26 mouse cellular contexts compared by ENCODE assay signal in genomic region chr5:40294868-40295693, GRCm38 (mm10).
DNase-seq lines count a peak whose midpoint lies in the region; ATAC-seq and TF ChIP-seq lines count a peak whose summit lies in the region.
"Had no signal": no experiment of that assay in that cellular context is flagged by ENCODE, and none has a peak within 500 bp of the region (broad histone marks: within the 10 kb centered on the region; RNA-seq: fewer than 3 reads in every experiment).

No protein-coding gene starts in this region.

- no peaks in the 10 kb centered on the region for H3K36me3 ChIP-seq in midbrain, embryonic 12.5 days
- no peaks in the 10 kb centered on the region for H3K36me3 ChIP-seq in midbrain, embryonic 13.5 days
- no peaks in the 10 kb centered on the region for H3K36me3 ChIP-seq in forebrain, embryonic 13.5 days (ENCODE audit: poor library complexity, severe bottlenecking)
- H3K36me3 ChIP-seq in liver, postnatal 0 days (replicated peaks; ENCODE audit: insufficient read depth, low read length): no peaks in the 10 kb centered on the region
- H3K36me3 ChIP-seq: embryonic facial prominence, embryonic 12.5 days; intestine, embryonic 15.5 days; limb, embryonic 13.5 days had no signal

- no peaks in the 10 kb centered on the region for H3K27me3 ChIP-seq in midbrain, embryonic 12.5 days
- H3K27me3 ChIP-seq in midbrain, embryonic 13.5 days: no peaks in the 10 kb centered on the region
- H3K27me3 ChIP-seq in forebrain, embryonic 13.5 days: no peaks in the 10 kb centered on the region
- no peaks in the 10 kb centered on the region for H3K27me3 ChIP-seq in liver, postnatal 0 days (ENCODE audit: insufficient read depth, low read length)
- H3K27me3 ChIP-seq: CH12.LX; embryonic facial prominence, embryonic 12.5 days; intestine, embryonic 15.5 days; limb, embryonic 13.5 days; megakaryocyte, embryonic 14.5 days had no signal

- H3K4me2 ChIP-seq in midbrain, embryonic 12.5 days (replicated peaks): no peak overlapping the region
- H3K4me2 ChIP-seq in midbrain, embryonic 13.5 days (replicated peaks): no peak overlapping the region
- no peak overlapping the region for H3K4me2 ChIP-seq in forebrain, embryonic 13.5 days
- no peak overlapping the region for H3K4me2 ChIP-seq in liver, postnatal 0 days (ENCODE audit: low read depth, low read length)
- H3K4me2 ChIP-seq: embryonic facial prominence, embryonic 12.5 days; intestine, embryonic 15.5 days; limb, embryonic 13.5 days; liver, embryonic 11.5 days had no signal

- peak; percentile 54; the same call in 1 of the 2 replicates for ATAC-seq in midbrain, embryonic 12.5 days (ENCODE audit: low FRiP score, low read depth)
- no peak for ATAC-seq in midbrain, embryonic 13.5 days
- ATAC-seq in forebrain, embryonic 13.5 days: peak; percentile 87
- no peak for ATAC-seq in liver, postnatal 0 days
- ATAC-seq: activated CD4-positive, CD25-positive, alpha-beta regulatory T cell, adult 4 months; hindbrain, embryonic 16.5 days; intestine, embryonic 15.5 days; lung, postnatal 0 days had no signal

- no peak overlapping the region for H3K27ac ChIP-seq in midbrain, embryonic 12.5 days (replicated peaks)
- no peak overlapping the region for H3K27ac ChIP-seq in midbrain, embryonic 13.5 days
- no peak overlapping the region for H3K27ac ChIP-seq in forebrain, embryonic 13.5 days
- no peak overlapping the region for H3K27ac ChIP-seq in liver, postnatal 0 days (ENCODE audit: low read depth)
- H3K27ac ChIP-seq: embryonic facial prominence, embryonic 12.5 days; intestine, embryonic 15.5 days; limb, embryonic 13.5 days had no signal

- H3K9ac ChIP-seq in midbrain, embryonic 12.5 days (replicated peaks): no peak overlapping the region
- no peak overlapping the region for H3K9ac ChIP-seq in midbrain, embryonic 13.5 days (replicated peaks)
- no peak overlapping the region for H3K9ac ChIP-seq in forebrain, embryonic 13.5 days
- no peak overlapping the region for H3K9ac ChIP-seq in liver, postnatal 0 days (replicated peaks)
- H3K9ac ChIP-seq: embryonic facial prominence, embryonic 12.5 days; intestine, embryonic 15.5 days; limb, embryonic 13.5 days had no signal

- DNase-seq in forelimb bud, embryonic 11.5 days (ENCODE audit: low read depth, low spot score): peak; percentile 13
- no peak for DNase-seq in liver, postnatal 0 days
- DNase-seq in adrenal gland, adult 8-10 months: no peak
- DNase-seq: adrenal gland, adult 2 months; cerebellum, adult 11 months; cerebellum, adult 9-11 months; gastrocnemius, postnatal 14 days; heart, postnatal 14 days; kidney, adult 2 months; kidney, postnatal 4 days; lung, adult 18-20 months; lung, postnatal 4 days; midbrain, embryonic 14.5 days; thymus, postnatal 4 days had no signal

- H3K9me3 ChIP-seq in midbrain, embryonic 12.5 days: no peaks in the 10 kb centered on the region
- H3K9me3 ChIP-seq in midbrain, embryonic 13.5 days: no peaks in the 10 kb centered on the region
- H3K9me3 ChIP-seq in forebrain, embryonic 13.5 days (replicated peaks): no peaks in the 10 kb centered on the region
- no peaks in the 10 kb centered on the region for H3K9me3 ChIP-seq in liver, postnatal 0 days (ENCODE audit: low read length)
- H3K9me3 ChIP-seq: embryonic facial prominence, embryonic 12.5 days; intestine, embryonic 15.5 days; limb, embryonic 13.5 days; megakaryocyte, embryonic 14.5 days had no signal

- no peak overlapping the region for H3K4me3 ChIP-seq in midbrain, embryonic 12.5 days
- H3K4me3 ChIP-seq in midbrain, embryonic 13.5 days (replicated peaks): no peak overlapping the region
- no peak overlapping the region for H3K4me3 ChIP-seq in forebrain, embryonic 13.5 days
- H3K4me3 ChIP-seq in liver, postnatal 0 days (ENCODE audit: low read depth, low read length): no peak overlapping the region
- H3K4me3 ChIP-seq: embryonic facial prominence, embryonic 12.5 days; intestine, embryonic 15.5 days; limb, embryonic 13.5 days; megakaryocyte, embryonic 14.5 days had no signal

- no peaks in the 10 kb centered on the region for H3K4me1 ChIP-seq in midbrain, embryonic 12.5 days
- H3K4me1 ChIP-seq in midbrain, embryonic 13.5 days (replicated peaks): no peaks in the 10 kb centered on the region
- peaks cover 3% of the 10 kb centered on the region for H3K4me1 ChIP-seq in forebrain, embryonic 13.5 days
- no peaks in the 10 kb centered on the region for H3K4me1 ChIP-seq in liver, postnatal 0 days (ENCODE audit: insufficient read depth)
- H3K4me1 ChIP-seq: embryonic facial prominence, embryonic 12.5 days; intestine, embryonic 15.5 days; limb, embryonic 13.5 days; megakaryocyte, embryonic 14.5 days had no signal

- TF ChIP-seq CTCF in liver, postnatal 0 days (IDR thresholded peaks at IDR 0.05; ENCODE audit: low read depth): no peak

- 44% methylated on average over 3 of the region's 3 CpGs for WGBS in midbrain, embryonic 12.5 days
- 44% methylated on average over 3 of the region's 3 CpGs for WGBS in midbrain, embryonic 13.5 days
- WGBS in forebrain, embryonic 13.5 days: 6% methylated on average over 3 of the region's 3 CpGs
- 72% methylated on average over 3 of the region's 3 CpGs for WGBS in liver, postnatal 0 days (ENCODE audit: insufficient replicate concordance)

- no peak for TF ChIP-seq EP300 in liver, postnatal 0 days (IDR thresholded peaks at IDR 0.05; ENCODE audit: low read depth)

Comparison
In these comparisons a context has a peak if more than half of its experiments do, and no peak if none do; other contexts are left out.
1. ATAC-seq: peak in midbrain, embryonic 12.5 days (single experiment) and forebrain, embryonic 13.5 days (single experiment); none in midbrain, embryonic 13.5 days (single experiment) and liver, postnatal 0 days (single experiment).